Mouse (Mus musculus) cortical plate, adult 2 months (tissue): ENCODE measurements at regions not wholly inside any gene's neighbourhood (a gene's known extent, or its start where the extent isn't known, plus 50 kb on each side); places are given as distances from the start of the nearest gene placed in this dataset.

Experiments used
- H3K27ac ChIP-seq: fragments of 200-500 bp; 2 replicates; pipeline ENCODE4 v1.5.1; 2012; ENCODE audit warnings: low read length, control low read depth, inconsistent platforms; ENCODE audit not compliant: insufficient read depth
- H3K4me1 ChIP-seq: fragments of 200-500 bp; 2 replicates; pipeline ENCODE4 v1.6.1; 2011; ENCODE audit warnings: low read length; ENCODE audit not compliant: control insufficient read depth, insufficient read depth
- H3K4me3 ChIP-seq: fragments of 200-500 bp; 2 replicates; pipeline ENCODE4 v1.5.1; 2011; ENCODE audit warnings: mild to moderate bottlenecking, low read length, control low read depth; ENCODE audit not compliant: insufficient read depth
- CTCF ChIP-seq: fragments of 200-500 bp; IDR thresholded peaks from 2 replicates; pipeline ENCODE4 v1.5.1; 2011; ENCODE audit warnings: mild to moderate bottlenecking, control low read depth, low read length; ENCODE audit not compliant: insufficient read depth; ENCODE audit errors: extremely low read depth
- POLR2A ChIP-seq: fragments of 200-500 bp; IDR thresholded peaks from 2 replicates; pipeline ENCODE4 v1.6.1; 2011; ENCODE audit warnings: mild to moderate bottlenecking, low read length, control low read depth; ENCODE audit not compliant: insufficient read depth; ENCODE audit errors: extremely low read depth

DNA sequence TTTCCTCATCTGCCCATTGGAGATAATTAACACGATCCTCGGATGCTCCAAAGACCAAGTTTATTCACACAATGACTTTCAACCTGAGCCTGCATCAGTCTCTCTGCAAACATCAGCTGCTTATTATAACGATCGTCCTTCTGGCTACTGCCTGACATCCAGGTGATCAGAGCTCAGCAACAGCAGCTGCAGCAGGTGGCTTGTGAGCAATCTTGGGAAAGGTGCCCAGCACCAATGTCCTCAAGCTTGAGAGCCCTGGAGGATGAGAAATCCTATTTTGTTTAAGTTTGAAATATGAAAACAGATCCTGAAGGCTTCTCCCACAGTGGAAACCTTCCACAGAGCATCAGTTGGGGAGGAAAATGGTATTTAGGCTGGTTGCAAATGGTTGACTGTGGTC lies 242.8 kb downstream of the Prdm2 start:
- Histone ChIP-seq H3K27ac (no peak overlapping the region), H3K4me1 (no peaks in the 10 kb centered on the region), H3K4me3 (no peak overlapping the region)
- TF ChIP-seq POLR2A = no peak
- TF ChIP-seq CTCF = no peak

DNA sequence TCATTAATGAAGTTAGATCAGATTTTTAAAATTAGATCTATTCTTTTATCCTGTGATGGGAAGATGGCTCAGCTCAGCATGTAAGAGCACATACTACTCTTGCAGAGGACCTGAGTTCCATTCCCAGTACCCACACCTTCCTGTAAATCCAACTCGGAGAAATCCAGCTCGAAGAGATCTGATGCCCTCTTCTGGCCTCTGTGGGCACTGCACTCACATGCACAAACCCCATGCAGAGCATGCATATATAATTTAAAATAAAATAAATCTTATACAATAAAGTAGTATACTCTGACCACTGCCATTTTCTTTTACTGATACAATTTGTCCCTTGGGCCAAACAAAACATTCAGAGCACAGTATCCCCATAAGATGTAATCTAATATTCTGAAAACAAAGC lies 245.2 kb downstream of the Prdm2 start:
- H3K4me3 ChIP-seq = no peak overlapping the region
- no peaks in the 10 kb centered on the region for H3K4me1 ChIP-seq
- TF ChIP-seq CTCF (no peak), POLR2A (no peak)
- H3K27ac ChIP-seq = no peak overlapping the region

DNA sequence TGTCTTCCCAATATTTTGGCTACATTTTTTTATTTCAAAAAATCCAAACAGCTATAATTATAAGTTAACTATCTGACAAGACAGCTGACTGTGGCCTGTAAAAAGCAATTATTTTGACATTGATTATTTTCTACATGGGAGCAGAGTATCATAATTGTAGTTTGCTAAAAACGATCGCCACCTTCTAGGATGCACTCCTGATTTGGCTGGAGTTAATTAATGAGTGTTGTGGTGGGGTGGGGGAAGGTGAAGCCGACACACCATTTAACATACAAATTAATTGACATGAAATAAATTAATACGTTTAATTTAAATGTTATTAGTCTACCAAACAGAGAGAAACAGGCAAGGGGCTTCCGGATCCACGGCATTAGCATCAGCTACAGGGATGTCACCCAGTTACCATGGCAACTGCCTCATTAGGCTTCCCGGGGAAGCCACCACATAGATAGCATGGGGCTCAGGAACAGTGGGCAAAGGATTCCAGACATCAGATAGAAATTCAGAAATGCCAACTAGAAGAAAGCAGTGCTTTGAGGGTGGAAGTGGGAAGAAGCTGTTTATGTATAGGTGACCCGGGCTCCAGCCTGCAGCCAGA lies 255.9 kb downstream of the Prdm2 start:
- TF ChIP-seq CTCF = no peak
- no peak for TF ChIP-seq POLR2A
- Histone ChIP-seq H3K27ac (no peak overlapping the region), H3K4me3 (no peak overlapping the region), H3K4me1 (no peaks in the 10 kb centered on the region)

GRCm38 (mm10) chr4:142956376-142956775 lies 256.4 kb downstream of the Prdm2 start:
- TF ChIP-seq CTCF (no peak), POLR2A (no peak)
- Histone ChIP-seq H3K27ac (no peak overlapping the region), H3K4me1 (no peaks in the 10 kb centered on the region), H3K4me3 (no peak overlapping the region)

DNA sequence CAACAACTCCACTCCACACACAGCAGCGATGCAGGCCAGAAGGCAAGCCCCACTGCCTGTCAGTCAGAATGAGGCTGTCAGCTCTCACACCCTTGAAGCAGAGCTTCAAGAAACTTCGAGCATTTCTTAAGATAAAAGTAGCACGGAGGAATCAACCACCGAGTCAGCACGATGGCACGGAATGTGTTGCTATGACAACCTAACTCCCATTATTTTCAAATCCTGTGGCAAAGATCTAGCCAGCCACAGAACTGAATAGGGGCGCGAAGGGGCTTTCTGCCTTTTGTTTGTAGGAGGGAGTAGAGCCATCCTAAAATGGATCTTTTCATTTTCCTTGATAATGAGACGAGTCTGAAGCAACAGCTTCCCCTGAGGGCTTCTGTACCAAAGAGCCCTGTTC lies 259.1 kb downstream of the Prdm2 start:
- Histone ChIP-seq H3K27ac (no peak overlapping the region), H3K4me1 (no peaks in the 10 kb centered on the region), H3K4me3 (no peak overlapping the region)
- no peak for TF ChIP-seq CTCF
- no peak for TF ChIP-seq POLR2A

DNA sequence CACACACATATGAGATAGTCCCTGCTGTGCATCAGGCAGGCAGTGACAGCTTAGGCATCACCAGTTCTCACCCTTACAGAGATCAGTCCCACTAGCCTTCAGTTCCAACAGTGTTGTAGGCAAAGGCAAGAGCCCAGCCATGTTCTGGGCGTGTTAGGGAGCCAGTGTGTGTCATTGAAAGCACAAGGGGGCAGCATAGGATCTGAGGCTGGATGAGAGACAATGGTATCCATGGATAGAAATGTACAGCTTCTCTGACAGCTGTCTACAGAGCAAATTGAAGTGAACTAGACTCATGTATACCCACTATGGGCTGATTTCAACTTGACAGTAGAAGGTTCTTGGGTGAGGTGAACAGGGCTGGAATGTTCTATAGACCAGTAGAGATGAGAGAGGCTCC lies 259.9 kb downstream of the Prdm2 start:
- Histone ChIP-seq H3K27ac (no peak overlapping the region), H3K4me3 (no peak overlapping the region), H3K4me1 (no peaks in the 10 kb centered on the region)
- TF ChIP-seq POLR2A (no peak), CTCF (no peak)

DNA sequence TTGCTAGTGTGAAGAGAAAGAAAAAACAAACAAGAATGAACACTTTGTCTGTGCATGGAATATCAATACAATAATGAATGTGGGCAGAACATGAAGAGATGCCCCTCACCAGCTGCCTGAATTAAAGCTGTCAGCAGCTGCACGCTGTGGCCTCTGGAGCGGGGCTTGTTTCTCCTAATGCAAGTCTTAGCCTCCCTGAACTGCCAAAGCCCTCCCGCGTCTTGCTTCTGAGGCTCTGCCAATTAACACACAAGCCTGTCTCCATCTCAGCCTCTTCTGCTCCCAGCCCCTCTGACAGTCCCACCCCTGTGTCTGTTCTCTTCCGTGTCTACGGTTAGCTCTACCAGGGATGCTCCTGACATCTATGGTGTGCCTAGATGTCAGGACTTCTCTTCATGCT lies 265.1 kb downstream of the Prdm2 start:
- Histone ChIP-seq H3K27ac (no peak overlapping the region), H3K4me3 (no peak overlapping the region), H3K4me1 (no peaks in the 10 kb centered on the region)
- TF ChIP-seq POLR2A (no peak), CTCF (no peak)

DNA sequence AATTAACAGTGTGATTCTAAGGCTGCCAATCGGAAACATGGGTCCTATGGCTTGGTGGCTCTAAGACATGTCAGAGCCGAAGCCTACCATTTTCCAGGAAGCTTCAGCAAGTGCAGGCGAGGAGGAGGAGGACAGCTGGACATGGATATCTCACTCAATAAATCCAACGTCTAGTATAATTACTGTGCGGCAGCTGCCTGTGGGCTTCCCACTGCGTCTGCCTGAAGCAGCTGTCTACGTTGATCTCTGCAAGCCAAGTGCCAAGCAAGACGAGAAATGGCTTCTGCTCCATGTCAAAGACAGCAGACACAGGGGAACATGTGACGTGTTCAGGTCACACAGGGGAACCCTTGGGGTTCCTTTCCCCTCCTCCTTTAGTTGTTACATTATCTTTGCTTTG lies 279.2 kb downstream of the Prdm2 start:
- TF ChIP-seq CTCF = no peak
- TF ChIP-seq POLR2A = no peak
- H3K4me1 ChIP-seq = no peaks in the 10 kb centered on the region
- no peak overlapping the region for H3K4me3 ChIP-seq
- H3K27ac ChIP-seq = no peak overlapping the region

DNA sequence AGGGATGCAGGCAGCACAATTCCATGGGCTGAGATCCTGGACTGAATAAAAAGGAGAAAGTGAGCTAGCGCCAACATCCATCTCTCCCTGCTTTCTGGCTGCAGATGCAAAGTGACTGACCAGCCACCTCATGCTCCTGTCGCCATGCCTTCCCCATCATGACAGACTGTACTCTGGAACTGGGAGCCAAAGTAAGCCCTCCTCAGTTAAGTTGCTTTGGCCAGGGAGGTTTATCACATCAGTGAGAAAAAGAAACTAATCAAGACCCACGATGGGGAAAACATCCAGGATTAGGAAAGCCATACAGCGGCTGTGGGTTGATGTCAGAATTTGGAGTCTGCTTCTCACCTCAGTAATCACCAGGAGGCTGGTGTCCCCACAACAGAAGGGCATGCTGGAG lies 283.6 kb downstream of the Prdm2 start:
- no peak overlapping the region for H3K27ac ChIP-seq
- H3K4me3 ChIP-seq = no peak overlapping the region
- H3K4me1 ChIP-seq = no peaks in the 10 kb centered on the region
- no peak for TF ChIP-seq CTCF
- no peak for TF ChIP-seq POLR2A

DNA sequence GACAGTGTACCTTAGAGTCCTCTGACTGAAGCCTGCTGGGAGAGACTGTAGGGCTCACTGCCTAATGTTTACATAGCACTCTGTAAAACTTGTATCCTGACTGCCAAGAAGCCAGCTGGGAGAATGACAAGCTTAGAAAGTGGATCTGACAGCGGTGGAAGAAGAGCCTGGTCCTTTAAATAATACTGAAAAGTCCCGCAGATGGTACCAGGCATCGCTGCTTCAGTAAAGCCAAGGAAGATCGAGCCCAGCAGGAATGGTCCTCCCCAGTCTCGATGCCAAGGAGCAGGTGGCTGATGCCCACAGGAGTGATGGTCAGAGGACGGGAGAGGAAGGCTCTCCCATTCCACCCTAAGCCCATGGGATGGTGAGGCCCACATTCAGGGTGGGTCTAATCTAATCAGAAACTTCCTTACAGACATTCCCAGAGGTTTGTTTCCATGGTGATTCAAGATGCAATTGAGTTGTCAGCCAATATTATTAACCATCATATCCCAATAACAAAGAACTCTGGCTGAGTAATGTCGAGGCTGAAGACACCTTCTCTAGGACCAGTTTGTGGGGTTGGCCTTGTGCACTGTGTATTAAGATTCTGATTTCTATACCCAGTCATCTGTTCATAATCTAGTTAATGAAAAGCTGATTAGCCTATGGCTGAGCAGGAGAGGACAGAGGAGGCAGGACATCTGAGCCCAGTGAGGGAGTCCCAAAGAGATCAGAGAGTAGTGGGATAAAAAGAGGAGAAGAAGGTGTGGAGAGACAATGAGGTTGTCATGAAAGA lies 285.3 kb downstream of the Prdm2 start:
- no peaks in the 10 kb centered on the region for H3K4me1 ChIP-seq
- TF ChIP-seq CTCF = no peak
- no peak for TF ChIP-seq POLR2A
- no peak overlapping the region for H3K4me3 ChIP-seq
- H3K27ac ChIP-seq = no peak overlapping the region

DNA sequence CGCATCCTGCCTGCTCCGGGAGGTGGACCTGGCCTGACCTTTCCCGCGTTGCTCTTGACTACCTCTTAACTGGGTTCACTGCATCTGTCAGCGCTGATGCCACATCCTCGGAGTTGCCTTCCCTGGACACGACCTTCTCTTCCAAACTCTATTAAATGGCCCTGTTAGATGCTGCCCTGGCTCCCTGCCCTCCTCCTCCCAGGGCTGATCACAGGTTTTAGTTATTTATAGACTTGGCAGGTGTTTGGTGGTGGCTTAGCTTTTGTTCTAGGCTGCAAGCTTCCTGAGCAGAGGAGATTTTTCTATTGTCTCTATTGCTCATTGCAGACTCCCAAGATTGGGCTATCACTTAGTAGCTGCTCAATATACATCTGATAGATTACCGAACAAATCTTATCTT lies 287.7 kb downstream of the Prdm2 start:
- Histone ChIP-seq H3K4me3 (no peak overlapping the region), H3K27ac (no peak overlapping the region), H3K4me1 (no peaks in the 10 kb centered on the region)
- no peak for TF ChIP-seq CTCF
